Mouse (Mus musculus): ENCODE results near the gene Ano7.
"Not testable (repeated sequence)": the region's sequence is repeated elsewhere in the genome, so short reads cannot be mapped to it uniquely, and the experiment has no call there.

Gene Ano7

DNA sequence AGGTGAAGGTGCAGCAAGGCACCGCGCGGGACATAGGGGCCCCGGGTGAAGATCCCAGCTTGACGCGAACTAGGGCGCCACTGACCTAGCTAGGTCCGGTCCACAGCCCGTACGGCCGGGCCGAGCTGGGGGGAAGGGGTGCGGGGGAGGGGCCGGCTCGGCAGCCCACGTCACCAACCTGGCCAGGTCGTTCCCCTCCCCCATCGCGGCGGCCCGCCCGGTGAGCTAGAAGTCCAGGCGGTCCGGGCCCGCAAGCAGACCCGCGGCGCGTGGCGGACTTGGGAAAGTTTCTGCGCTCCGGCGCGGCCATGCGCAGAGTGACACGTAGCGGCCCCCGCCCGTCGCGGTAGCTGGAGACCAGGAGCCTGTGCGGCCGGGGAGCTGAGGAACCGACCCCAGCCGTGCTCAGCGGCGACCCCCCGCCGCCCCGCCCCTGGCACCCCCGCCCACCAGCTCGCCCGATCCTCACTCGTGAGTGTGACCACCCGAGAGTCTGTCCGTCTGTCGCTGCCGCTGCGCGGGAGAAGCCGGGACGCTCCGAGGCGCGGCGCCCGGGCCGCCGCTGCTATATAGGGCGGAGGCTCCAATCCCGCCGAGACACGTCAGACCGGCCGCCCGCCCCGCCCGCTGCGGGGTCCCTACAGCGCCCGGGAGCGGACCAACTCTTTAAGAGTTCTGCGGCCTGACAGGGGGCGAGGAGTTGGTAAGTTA, 71.5 kb downstream of the Ano7 start:
- DNase-seq (ENCODE audit: low read depth in 1 of 2, low spot score in 2 of 2) = peak; percentile 33 to 55

- no peak for DNase-seq (ENCODE audit: low read depth in 1 of 2, low spot score in 2 of 2)
These were observed 72.1 kb downstream of the Ano7 start for GRCm38 (mm10) chr1:93445822-93446162.

DNA sequence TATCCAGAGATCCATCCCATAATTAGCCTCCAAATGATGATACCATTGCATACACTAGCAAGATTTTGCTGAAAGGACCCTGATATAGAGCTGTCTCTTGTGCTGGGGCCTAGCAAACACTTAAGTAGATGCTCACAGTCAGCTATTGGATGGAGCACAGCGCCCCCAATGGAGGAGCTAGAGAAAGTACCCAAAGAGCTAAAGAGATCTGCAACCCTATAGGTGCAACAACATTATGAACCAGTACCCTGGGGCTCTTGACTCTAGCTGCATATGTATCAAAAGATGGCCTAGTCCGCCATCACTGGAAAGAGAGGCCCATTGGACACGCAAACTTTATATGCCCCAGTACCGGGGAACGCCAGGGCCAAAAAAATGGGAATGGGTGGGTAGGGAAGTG, 76.4 kb downstream of the Ano7 start:
- DNase-seq (ENCODE audit: low read depth in 1 of 2, low spot score in 2 of 2) = not testable (repeated sequence)

DNA sequence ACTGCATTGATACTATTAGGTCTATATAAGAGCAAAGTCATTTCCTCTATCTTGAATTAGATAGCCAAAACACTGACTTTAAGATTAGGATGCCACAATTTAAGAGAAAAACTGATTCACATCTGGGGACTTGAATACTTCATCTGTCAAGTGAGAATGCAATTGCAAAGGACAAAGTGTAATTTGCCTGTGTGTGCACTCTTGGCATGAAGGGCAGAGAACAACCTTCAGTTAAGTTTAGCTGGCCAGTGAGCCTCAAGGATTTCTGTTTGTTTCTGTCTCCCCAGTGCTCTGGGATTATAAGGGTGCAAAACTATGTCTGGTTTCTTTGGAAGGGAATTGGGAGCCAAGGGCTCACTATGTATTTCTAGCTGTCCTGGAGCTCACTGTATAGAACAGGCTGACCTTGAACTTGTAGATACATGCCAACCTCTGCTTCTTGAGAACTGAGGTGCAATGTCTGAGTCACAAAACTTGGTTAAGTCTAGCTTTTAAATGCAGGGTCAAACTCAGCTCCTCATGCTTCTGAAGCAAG, 80.1 kb downstream of the Ano7 start:
- no peak for DNase-seq (ENCODE audit: low read depth in 1 of 2, low spot score in 2 of 2)
